Mouse (Mus musculus): ENCODE results near the gene Rreb1. TPM values are rescaled to one million over a fixed set of nuclear protein-coding genes. Genes with fewer than 3 reads are reported as not detected.

The Rreb1 gene
- polyA plus RNA-seq, 1 experiment from 2014 or later = 14.1 TPM

- no peak; the same call in 1 of the 2 replicates for ATAC-seq (ENCODE audit: insufficient read depth, low FRiP score)
- Histone ChIP-seq H3K9me3 (replicated peaks; ENCODE audit: control insufficient read depth, low read length) (peaks cover 11% of the 10 kb centered on the region; the same call in 1 of the 2 replicates), H3K4me2 (ENCODE audit: low read depth, low read length) (no peak overlapping the region), H3K36me3 (ENCODE audit: control insufficient read depth, insufficient read depth, low read length) (no peaks in the 10 kb centered on the region; the same call in 1 of the 2 replicates), H3K27me3 (ENCODE audit: control insufficient read depth, insufficient read depth, low read length) (no peaks in the 10 kb centered on the region), H3K4me1 (ENCODE audit: control insufficient read depth, insufficient read depth, low read length) (no peaks in the 10 kb centered on the region), H3K4me3 (replicated peaks; ENCODE audit: low read length) (no peak overlapping the region), H3K9ac (ENCODE audit: low read length) (no peak overlapping the region), H3K27ac (ENCODE audit: low read length) (no peak overlapping the region)
- 85% methylated on average over 18 of the region's 18 CpGs for WGBS
Measured at GRCm38 (mm10) chr13:37958498-37959238, 180.5 kb downstream of the Rreb1 start.

- no peak for ATAC-seq (ENCODE audit: insufficient read depth, low FRiP score)
- no peak overlapping the region for H3K27ac ChIP-seq (ENCODE audit: low read length)
Measured at GRCm38 (mm10) chr13:37959239-37959907, 181.2 kb downstream of the Rreb1 start.

GRCm38 (mm10) chr13:37959936-37960335 is 181.7 kb downstream of the Rreb1 start:
- Histone ChIP-seq H3K4me2 (ENCODE audit: low read depth, low read length) (no peak overlapping the region), H3K4me1 (ENCODE audit: control insufficient read depth, insufficient read depth, low read length) (no peaks in the 10 kb centered on the region; the same call in 1 of the 2 replicates), H3K27ac (ENCODE audit: low read length) (no peak overlapping the region), H3K4me3 (replicated peaks; ENCODE audit: low read length) (no peak overlapping the region), H3K9me3 (replicated peaks; ENCODE audit: control insufficient read depth, low read length) (peaks cover 11% of the 10 kb centered on the region; the same call in 1 of the 2 replicates), H3K9ac (ENCODE audit: low read length) (no peak overlapping the region), H3K27me3 (ENCODE audit: control insufficient read depth, insufficient read depth, low read length) (no peaks in the 10 kb centered on the region), H3K36me3 (ENCODE audit: control insufficient read depth, insufficient read depth, low read length) (no peaks in the 10 kb centered on the region; the same call in 1 of the 2 replicates)
- ATAC-seq (ENCODE audit: insufficient read depth, low FRiP score) = no peak
- 83% methylated on average over 7 of the region's 7 CpGs for WGBS

More at GRCm38 (mm10) chr13:37959239-37959907, 181.2 kb downstream of the Rreb1 start:
- H3K4me3 ChIP-seq (replicated peaks; ENCODE audit: low read length) = no peak overlapping the region
- H3K9me3 ChIP-seq (replicated peaks; ENCODE audit: control insufficient read depth, low read length) = peaks cover 11% of the 10 kb centered on the region; the same call in 1 of the 2 replicates
- H3K9ac ChIP-seq (ENCODE audit: low read length) = no peak overlapping the region
- no peaks in the 10 kb centered on the region for H3K27me3 ChIP-seq (ENCODE audit: control insufficient read depth, insufficient read depth, low read length)
- H3K4me2 ChIP-seq (ENCODE audit: low read depth, low read length) = no peak overlapping the region
- 79% methylated on average over 15 of the region's 15 CpGs for WGBS
- H3K36me3 ChIP-seq (ENCODE audit: control insufficient read depth, insufficient read depth, low read length) = no peaks in the 10 kb centered on the region; the same call in 1 of the 2 replicates
- H3K4me1 ChIP-seq (ENCODE audit: control insufficient read depth, insufficient read depth, low read length) = no peaks in the 10 kb centered on the region

- 69% methylated on average over 9 of the region's 9 CpGs for WGBS
- ATAC-seq (ENCODE audit: insufficient read depth, low FRiP score) = no peak
- Histone ChIP-seq H3K9me3 (replicated peaks; ENCODE audit: control insufficient read depth, low read length) (peaks cover 11% of the 10 kb centered on the region; the same call in 1 of the 2 replicates), H3K36me3 (ENCODE audit: control insufficient read depth, insufficient read depth, low read length) (no peaks in the 10 kb centered on the region; the same call in 1 of the 2 replicates), H3K4me2 (ENCODE audit: low read depth, low read length) (no peak overlapping the region), H3K9ac (ENCODE audit: low read length) (no peak overlapping the region), H3K4me3 (replicated peaks; ENCODE audit: low read length) (no peak overlapping the region), H3K27ac (ENCODE audit: low read length) (no peak overlapping the region), H3K4me1 (ENCODE audit: control insufficient read depth, insufficient read depth, low read length) (peaks cover 15% of the 10 kb centered on the region), H3K27me3 (ENCODE audit: control insufficient read depth, insufficient read depth, low read length) (no peaks in the 10 kb centered on the region)
Measured at GRCm38 (mm10) chr13:37962541-37962940, 184.3 kb downstream of the Rreb1 start.

GRCm38 (mm10) chr13:37963354-37964007 is 185.3 kb downstream of the Rreb1 start:
- peak; percentile 58; the same call in 1 of the 2 replicates for ATAC-seq (ENCODE audit: insufficient read depth, low FRiP score)
- peak overlapping the region; percentile 47 for H3K4me3 ChIP-seq (replicated peaks; ENCODE audit: low read length)
- H3K9me3 ChIP-seq (replicated peaks; ENCODE audit: control insufficient read depth, low read length) = peaks cover 6% of the 10 kb centered on the region; the same call in 1 of the 2 replicates
- no peaks in the 10 kb centered on the region for H3K27me3 ChIP-seq (ENCODE audit: control insufficient read depth, insufficient read depth, low read length)
- H3K27ac ChIP-seq (ENCODE audit: low read length) = no peak overlapping the region
- peak overlapping the region; percentile 69 for H3K9ac ChIP-seq (ENCODE audit: low read length)
- no peaks in the 10 kb centered on the region; the same call in 1 of the 2 replicates for H3K36me3 ChIP-seq (ENCODE audit: control insufficient read depth, insufficient read depth, low read length)
- peak overlapping the region; percentile 61 for H3K4me2 ChIP-seq (ENCODE audit: low read depth, low read length)
- 5% methylated on average over 12 of the region's 12 CpGs for WGBS
- peaks cover 16% of the 10 kb centered on the region for H3K4me1 ChIP-seq (ENCODE audit: control insufficient read depth, insufficient read depth, low read length)

- 48% methylated on average over 20 of the region's 20 CpGs for WGBS
- no peak overlapping the region for H3K27ac ChIP-seq (ENCODE audit: low read length)
- peak overlapping the region; percentile 69 for H3K9ac ChIP-seq (ENCODE audit: low read length)
- H3K36me3 ChIP-seq (ENCODE audit: control insufficient read depth, insufficient read depth, low read length) = no peaks in the 10 kb centered on the region
- peak overlapping the region; percentile 61 for H3K4me2 ChIP-seq (ENCODE audit: low read depth, low read length)
- H3K4me1 ChIP-seq (ENCODE audit: control insufficient read depth, insufficient read depth, low read length) = peaks cover 19% of the 10 kb centered on the region
- peak overlapping the region; percentile 47 for H3K4me3 ChIP-seq (replicated peaks; ENCODE audit: low read length)
- H3K9me3 ChIP-seq (replicated peaks; ENCODE audit: control insufficient read depth, low read length) = no peaks in the 10 kb centered on the region
- no peak for ATAC-seq (ENCODE audit: insufficient read depth, low FRiP score)
- no peaks in the 10 kb centered on the region for H3K27me3 ChIP-seq (ENCODE audit: control insufficient read depth, insufficient read depth, low read length)
Measured at GRCm38 (mm10) chr13:37964128-37965087, 186.2 kb downstream of the Rreb1 start.

- Histone ChIP-seq H3K36me3 (ENCODE audit: control insufficient read depth, insufficient read depth, low read length) (no peaks in the 10 kb centered on the region), H3K4me2 (ENCODE audit: low read depth, low read length) (no peak overlapping the region), H3K4me3 (replicated peaks; ENCODE audit: low read length) (no peak overlapping the region), H3K27ac (ENCODE audit: low read length) (no peak overlapping the region), H3K4me1 (ENCODE audit: control insufficient read depth, insufficient read depth, low read length) (peaks cover 19% of the 10 kb centered on the region), H3K9ac (ENCODE audit: low read length) (no peak overlapping the region), H3K9me3 (replicated peaks; ENCODE audit: control insufficient read depth, low read length) (no peaks in the 10 kb centered on the region), H3K27me3 (ENCODE audit: control insufficient read depth, insufficient read depth, low read length) (no peaks in the 10 kb centered on the region)
- WGBS = 52% methylated on average over 17 of the region's 17 CpGs
- no peak for ATAC-seq (ENCODE audit: insufficient read depth, low FRiP score)
Measured at GRCm38 (mm10) chr13:37965126-37965914, 187.1 kb downstream of the Rreb1 start.

All from stomach, embryonic 16.5 days (tissue).